Mouse (Mus musculus) C2C12 (cell line): ENCODE data around the gene Elf2.
"Not testable (repeated sequence)": the region's sequence is repeated elsewhere in the genome, so short reads cannot be mapped to it uniquely, and the experiment has no call there.

Source experiments
- CTCF ChIP-seq: IDR thresholded peaks from one replicate; pipeline ENCODE4 v1.5.1; 2011; ENCODE audit not compliant: control insufficient read depth, insufficient read depth, insufficient read length
- FOSL1 ChIP-seq: IDR thresholded peaks from one replicate; pipeline ENCODE4 v1.8.0; 2011; ENCODE audit warnings: mild to moderate bottlenecking, low read length; ENCODE audit not compliant: poor library complexity, insufficient read depth, severe bottlenecking
- MAX ChIP-seq: IDR thresholded peaks from one replicate; pipeline ENCODE4 v1.6.1; 2011; ENCODE audit warnings: mild to moderate bottlenecking, control low read depth
- MYOD1 ChIP-seq: IDR thresholded peaks from one replicate; pipeline ENCODE4 v1.6.1; 2011; ENCODE audit warnings: low read depth; ENCODE audit not compliant: control insufficient read depth, insufficient read length
- MYOG ChIP-seq: IDR thresholded peaks from one replicate; pipeline ENCODE4 v1.6.1; 2011; ENCODE audit not compliant: control insufficient read depth, insufficient read length; ENCODE audit errors: extremely low read depth
- USF1 ChIP-seq: IDR thresholded peaks from one replicate; pipeline ENCODE4 v1.6.1; 2011; ENCODE audit warnings: low read depth, mild to moderate bottlenecking, control low read depth, moderate library complexity

DNA sequence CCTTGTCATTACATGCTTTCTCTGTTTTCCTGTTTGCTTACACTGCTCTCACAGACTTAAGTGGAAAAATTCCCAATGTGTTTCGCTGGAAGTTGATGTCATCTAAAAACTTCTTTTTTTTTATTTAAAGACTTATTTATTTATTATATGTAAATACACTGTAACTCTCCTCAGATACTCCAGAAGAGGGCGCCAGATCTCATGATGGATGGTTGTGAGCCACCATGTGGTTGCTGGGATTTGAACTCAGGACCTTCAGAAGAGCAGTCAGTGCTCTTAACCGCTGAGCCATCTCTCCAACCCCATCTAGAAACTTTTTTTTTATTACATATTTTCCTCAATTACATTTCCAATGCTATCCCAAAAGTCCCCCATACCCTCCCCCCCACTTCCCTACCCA is 22.4 kb downstream of the Elf2 start:
- TF ChIP-seq CTCF, USF1, FOSL1, MAX, MYOD1, MYOG: not testable (repeated sequence)
